Mouse (Mus musculus): Measurements from ENCODE around the gene Mrgprg. TPM values are rescaled to one million over a fixed set of nuclear protein-coding genes. Genes with fewer than 3 reads are reported as not detected.

The Mrgprg gene
- polyA plus RNA-seq, 1 experiment from 2014 or later, result not detected

DNA sequence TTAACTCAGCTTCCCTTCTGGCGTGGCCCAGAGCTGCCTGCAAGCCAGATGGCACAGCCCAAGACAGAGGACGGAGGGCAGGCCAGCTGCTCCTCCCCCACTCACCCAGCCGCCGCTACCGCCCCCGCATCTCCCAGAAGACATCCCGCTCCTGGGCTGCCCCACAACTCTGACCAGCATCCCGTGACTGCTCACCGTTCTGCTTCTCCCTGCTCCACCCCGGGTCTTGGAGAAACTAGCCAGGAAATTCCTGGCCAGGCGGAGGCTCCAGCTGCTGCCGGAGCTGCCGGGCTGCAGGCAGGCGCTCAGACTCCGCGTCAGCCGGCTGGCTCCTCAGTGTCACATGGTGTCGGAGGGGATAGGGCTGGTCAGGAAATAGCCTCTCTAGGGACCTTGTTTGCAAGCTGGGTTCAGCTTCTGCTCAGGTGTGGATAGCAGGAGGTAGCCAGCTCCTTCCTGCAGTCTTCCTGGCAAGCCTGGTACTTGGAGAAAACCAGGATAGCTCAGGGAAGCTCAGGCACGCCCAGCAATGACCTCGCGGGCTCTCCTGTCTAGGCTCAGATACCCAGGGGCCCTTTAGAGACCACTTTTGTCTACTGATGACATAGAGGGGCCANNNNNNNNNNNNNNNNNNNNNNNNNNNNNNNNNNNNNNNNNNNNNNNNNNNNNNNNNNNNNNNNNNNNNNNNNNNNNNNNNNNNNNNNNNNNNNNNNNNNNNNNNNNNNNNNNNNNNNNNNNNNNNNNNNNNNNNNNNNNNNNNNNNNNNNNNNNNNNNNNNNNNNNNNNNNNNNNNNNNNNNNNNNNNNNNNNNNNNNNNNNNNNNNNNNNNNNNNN, 17.4 kb upstream of the Mrgprg start, which contains the start of gene Mrgpre:
Gene Mrgpre, minus strand, starts transcription at position 505 of the 834 bp plus-strand sequence.
- Histone ChIP-seq H3K9me3 (replicated peaks; ENCODE audit: control insufficient read depth, low read length) (no peaks in the 10 kb centered on the region), H3K27ac (ENCODE audit: low read depth, low read length) (peak within 1 kb of the TSS; percentile 50), H3K27me3 (ENCODE audit: control insufficient read depth, insufficient read depth, low read length) (peaks cover 3% of the 10 kb centered on the region), H3K4me2 (peak within 1 kb of the TSS; percentile 60), H3K9ac (ENCODE audit: low read depth, low read length) (peak within 1 kb of the TSS; percentile 58), H3K4me3 (ENCODE audit: low read depth, low read length) (peak within 1 kb of the TSS; percentile 39), H3K36me3 (ENCODE audit: control insufficient read depth, insufficient read depth, low read length) (no peaks in the 10 kb centered on the region), H3K4me1 (ENCODE audit: control insufficient read depth, insufficient read depth, low read length) (peaks cover 18% of the 10 kb centered on the region)
- WGBS (ENCODE audit: insufficient replicate concordance), result 3% methylated on average over 21 of the region's 21 CpGs
- ATAC-seq (replicated peaks; ENCODE audit: insufficient number of reproducible peaks, low FRiP score, low TSS enrichment), result peak; percentile 74

- Histone ChIP-seq H3K4me3 (ENCODE audit: low read depth, low read length) (peak overlapping the region; percentile 39), H3K36me3 (ENCODE audit: control insufficient read depth, insufficient read depth, low read length) (no peaks in the 10 kb centered on the region), H3K4me1 (ENCODE audit: control insufficient read depth, insufficient read depth, low read length) (peaks cover 18% of the 10 kb centered on the region), H3K9ac (ENCODE audit: low read depth, low read length) (peak overlapping the region; percentile 58), H3K9me3 (replicated peaks; ENCODE audit: control insufficient read depth, low read length) (no peaks in the 10 kb centered on the region), H3K27me3 (ENCODE audit: control insufficient read depth, insufficient read depth, low read length) (peaks cover 3% of the 10 kb centered on the region), H3K4me2 (peak overlapping the region; percentile 60), H3K27ac (ENCODE audit: low read depth, low read length) (peak overlapping the region; percentile 50; the same call in 1 of the 2 replicates)
- 23% methylated on average over 4 of the region's 6 CpGs for WGBS (ENCODE audit: insufficient replicate concordance)
- ATAC-seq (replicated peaks; ENCODE audit: insufficient number of reproducible peaks, low FRiP score, low TSS enrichment), result peak; percentile 48
These were observed 16.7 kb upstream of the Mrgprg start for GRCm38 (mm10) chr7:143783378-143783995.

DNA sequence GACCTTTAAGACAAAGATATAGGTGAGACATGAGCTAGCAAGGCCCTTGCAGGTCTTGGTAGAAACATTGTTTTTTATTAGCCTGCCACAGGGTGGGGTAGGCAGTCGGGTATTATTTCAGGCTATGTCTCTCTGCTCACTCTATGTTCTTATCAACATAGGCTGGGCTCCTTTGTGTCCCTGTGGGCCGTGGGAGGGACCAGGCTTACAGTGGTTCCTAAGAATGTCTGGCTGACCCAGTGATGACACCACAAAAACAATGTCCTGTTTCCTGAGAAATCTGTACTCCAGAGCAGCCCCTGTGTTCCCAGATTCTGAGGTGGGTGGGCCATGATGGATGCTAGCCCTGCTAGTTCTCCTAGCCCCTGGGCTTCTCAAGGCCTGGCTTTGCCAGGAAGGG, 10.6 kb upstream of the Mrgprg start:
- H3K9me3 ChIP-seq (replicated peaks; ENCODE audit: control insufficient read depth, low read length), result no peaks in the 10 kb centered on the region
- no peak overlapping the region for H3K27ac ChIP-seq (ENCODE audit: low read depth, low read length)
- 37% methylated on average over 2 of the region's 2 CpGs for WGBS (ENCODE audit: insufficient replicate concordance)
- no peak overlapping the region for H3K9ac ChIP-seq (ENCODE audit: low read depth, low read length)
- ATAC-seq (replicated peaks; ENCODE audit: insufficient number of reproducible peaks, low FRiP score, low TSS enrichment), result no peak
- no peaks in the 10 kb centered on the region for H3K4me1 ChIP-seq (ENCODE audit: control insufficient read depth, insufficient read depth, low read length)
- H3K4me2 ChIP-seq, result no peak overlapping the region
- no peaks in the 10 kb centered on the region for H3K36me3 ChIP-seq (ENCODE audit: control insufficient read depth, insufficient read depth, low read length)
- no peak overlapping the region for H3K4me3 ChIP-seq (ENCODE audit: low read depth, low read length)
- peaks cover 3% of the 10 kb centered on the region for H3K27me3 ChIP-seq (ENCODE audit: control insufficient read depth, insufficient read depth, low read length)

- no peak overlapping the region for H3K9ac ChIP-seq (ENCODE audit: low read depth, low read length)
- no peak for ATAC-seq (replicated peaks; ENCODE audit: insufficient number of reproducible peaks, low FRiP score, low TSS enrichment)
- 34% methylated on average over 3 of the region's 3 CpGs for WGBS (ENCODE audit: insufficient replicate concordance)
- peaks cover 3% of the 10 kb centered on the region for H3K27me3 ChIP-seq (ENCODE audit: control insufficient read depth, insufficient read depth, low read length)
- no peaks in the 10 kb centered on the region for H3K9me3 ChIP-seq (replicated peaks; ENCODE audit: control insufficient read depth, low read length)
- no peak overlapping the region for H3K4me2 ChIP-seq
- no peaks in the 10 kb centered on the region for H3K36me3 ChIP-seq (ENCODE audit: control insufficient read depth, insufficient read depth, low read length)
- no peaks in the 10 kb centered on the region for H3K4me1 ChIP-seq (ENCODE audit: control insufficient read depth, insufficient read depth, low read length)
- no peak overlapping the region for H3K4me3 ChIP-seq (ENCODE audit: low read depth, low read length)
- H3K27ac ChIP-seq (ENCODE audit: low read depth, low read length), result no peak overlapping the region
These were observed 9.3 kb upstream of the Mrgprg start for GRCm38 (mm10) chr7:143776137-143776536.

DNA sequence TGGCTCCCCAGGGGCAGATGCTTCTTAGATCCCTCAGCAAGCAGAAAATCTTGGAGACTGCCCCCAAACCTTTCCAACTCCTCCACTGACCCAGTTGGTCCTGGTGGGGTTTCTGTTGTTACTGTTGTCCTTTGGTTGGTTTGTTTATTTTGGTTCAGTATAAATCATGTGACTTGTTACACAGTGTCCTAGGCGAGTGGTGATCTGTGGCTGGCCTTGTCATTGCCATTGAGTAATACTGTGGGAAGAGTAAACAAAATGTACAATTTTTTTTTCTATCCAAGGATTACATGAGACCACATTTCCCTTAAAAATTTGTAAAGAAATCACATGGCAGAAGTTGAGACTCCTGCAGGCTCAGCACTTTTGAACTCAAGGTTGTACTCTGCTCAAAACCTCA, 2.7 kb upstream of the Mrgprg start:
- WGBS (ENCODE audit: insufficient replicate concordance), result 55% methylated on average over 1 of the region's 1 CpGs
- no peak overlapping the region for H3K9ac ChIP-seq (ENCODE audit: low read depth, low read length)
- H3K27ac ChIP-seq (ENCODE audit: low read depth, low read length), result no peak overlapping the region
- H3K4me2 ChIP-seq, result no peak overlapping the region
- no peaks in the 10 kb centered on the region for H3K4me1 ChIP-seq (ENCODE audit: control insufficient read depth, insufficient read depth, low read length)
- H3K4me3 ChIP-seq (ENCODE audit: low read depth, low read length), result no peak overlapping the region
- H3K9me3 ChIP-seq (replicated peaks; ENCODE audit: control insufficient read depth, low read length), result no peaks in the 10 kb centered on the region
- no peak for ATAC-seq (replicated peaks; ENCODE audit: insufficient number of reproducible peaks, low FRiP score, low TSS enrichment)
- no peaks in the 10 kb centered on the region for H3K36me3 ChIP-seq (ENCODE audit: control insufficient read depth, insufficient read depth, low read length)
- peaks cover 20% of the 10 kb centered on the region for H3K27me3 ChIP-seq (ENCODE audit: control insufficient read depth, insufficient read depth, low read length)

DNA sequence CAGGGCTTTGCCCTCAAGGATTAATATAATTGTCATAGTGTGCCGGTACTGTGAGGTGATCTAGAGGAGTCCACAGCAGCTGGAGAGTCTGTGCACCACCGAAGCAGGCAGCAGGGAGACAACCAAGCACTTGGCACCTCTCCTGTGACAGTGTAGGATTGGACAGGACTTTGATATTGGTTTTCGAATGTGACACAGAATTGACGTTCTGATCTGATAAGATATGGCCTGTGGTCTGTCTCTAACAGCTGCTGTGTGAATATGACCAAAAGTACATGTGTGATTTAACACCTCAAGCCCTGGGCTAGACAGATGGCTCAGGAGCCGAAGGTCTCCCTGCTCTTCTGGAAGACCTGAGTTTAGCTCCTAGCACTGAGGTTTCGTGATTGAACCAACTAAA, 1.5 kb upstream of the Mrgprg start:
- H3K9me3 ChIP-seq (replicated peaks; ENCODE audit: control insufficient read depth, low read length), result no peaks in the 10 kb centered on the region
- 67% methylated on average over 6 of the region's 6 CpGs for WGBS (ENCODE audit: insufficient replicate concordance)
- H3K27ac ChIP-seq (ENCODE audit: low read depth, low read length), result no peak overlapping the region
- H3K27me3 ChIP-seq (ENCODE audit: control insufficient read depth, insufficient read depth, low read length), result peaks cover 25% of the 10 kb centered on the region
- no peak overlapping the region for H3K4me3 ChIP-seq (ENCODE audit: low read depth, low read length)
- H3K4me1 ChIP-seq (ENCODE audit: control insufficient read depth, insufficient read depth, low read length), result no peaks in the 10 kb centered on the region
- no peak overlapping the region for H3K9ac ChIP-seq (ENCODE audit: low read depth, low read length)
- ATAC-seq (replicated peaks; ENCODE audit: insufficient number of reproducible peaks, low FRiP score, low TSS enrichment), result no peak
- no peaks in the 10 kb centered on the region for H3K36me3 ChIP-seq (ENCODE audit: control insufficient read depth, insufficient read depth, low read length)
- no peak overlapping the region for H3K4me2 ChIP-seq

DNA sequence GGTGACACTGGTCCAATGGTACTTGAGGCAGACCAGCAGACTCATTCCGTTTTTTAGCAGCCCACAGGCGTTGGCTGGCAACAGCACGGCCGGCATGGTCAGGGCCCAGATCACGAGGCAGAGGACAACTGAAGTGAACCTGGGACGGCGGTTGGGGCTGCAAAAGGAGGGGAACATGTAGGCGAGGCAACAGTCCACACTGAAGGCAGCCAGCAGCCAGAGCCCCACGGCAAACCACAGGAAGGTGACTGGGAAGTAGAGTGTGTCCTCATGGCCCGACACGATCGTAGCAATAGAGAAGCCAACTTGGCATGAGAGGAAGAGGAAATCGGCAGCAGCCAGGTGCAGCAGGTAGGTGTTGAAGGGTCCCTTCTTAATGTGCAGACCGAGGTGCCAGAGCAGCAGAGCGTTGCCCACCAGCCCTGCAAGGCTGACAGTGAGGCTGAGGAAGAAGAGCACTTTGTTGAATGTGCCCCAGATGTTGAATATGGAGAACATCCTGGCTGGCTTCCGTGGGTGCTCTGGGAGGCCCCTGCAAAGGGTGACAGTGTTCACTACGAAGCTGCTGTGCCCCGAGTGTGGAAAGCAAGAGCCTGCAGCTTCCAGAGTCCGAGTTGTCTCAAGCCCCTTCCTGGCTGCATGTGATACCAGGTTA, 1.8 kb downstream of the Mrgprg start:
- ATAC-seq (replicated peaks; ENCODE audit: insufficient number of reproducible peaks, low FRiP score, low TSS enrichment), result no peak
- H3K4me2 ChIP-seq, result no peak overlapping the region
- H3K27me3 ChIP-seq (ENCODE audit: control insufficient read depth, insufficient read depth, low read length), result peaks cover 31% of the 10 kb centered on the region
- 66% methylated on average over 19 of the region's 19 CpGs for WGBS (ENCODE audit: insufficient replicate concordance)
- H3K27ac ChIP-seq (ENCODE audit: low read depth, low read length), result no peak overlapping the region
- no peak overlapping the region for H3K4me3 ChIP-seq (ENCODE audit: low read depth, low read length)
- H3K36me3 ChIP-seq (ENCODE audit: control insufficient read depth, insufficient read depth, low read length), result no peaks in the 10 kb centered on the region
- no peak overlapping the region for H3K9ac ChIP-seq (ENCODE audit: low read depth, low read length)
- no peaks in the 10 kb centered on the region for H3K4me1 ChIP-seq (ENCODE audit: control insufficient read depth, insufficient read depth, low read length)
- H3K9me3 ChIP-seq (replicated peaks; ENCODE audit: control insufficient read depth, low read length), result no peaks in the 10 kb centered on the region

- H3K27me3 ChIP-seq (ENCODE audit: control insufficient read depth, insufficient read depth, low read length), result peaks cover 31% of the 10 kb centered on the region
These were observed 3.0 kb downstream of the Mrgprg start for GRCm38 (mm10) chr7:143763794-143764193.

More at GRCm38 (mm10) chr7:143763794-143764193, 3.0 kb downstream of the Mrgprg start:
- Histone ChIP-seq H3K36me3 (ENCODE audit: control insufficient read depth, insufficient read depth, low read length) (no peaks in the 10 kb centered on the region), H3K4me1 (ENCODE audit: control insufficient read depth, insufficient read depth, low read length) (no peaks in the 10 kb centered on the region), H3K4me2 (no peak overlapping the region), H3K9ac (ENCODE audit: low read depth, low read length) (no peak overlapping the region), H3K9me3 (replicated peaks; ENCODE audit: control insufficient read depth, low read length) (no peaks in the 10 kb centered on the region), H3K27ac (ENCODE audit: low read depth, low read length) (no peak overlapping the region), H3K4me3 (ENCODE audit: low read depth, low read length) (no peak overlapping the region)
- ATAC-seq (replicated peaks; ENCODE audit: insufficient number of reproducible peaks, low FRiP score, low TSS enrichment), result no peak
- 16% methylated on average over 3 of the region's 3 CpGs for WGBS (ENCODE audit: insufficient replicate concordance)

All from heart, embryonic 11.5 days (tissue).